Mouse (Mus musculus) megakaryocyte-erythroid progenitor cell, adult 5-6 weeks (primary cell): ENCODE data around the gene Slc35c2. TPM values are rescaled to one million over a fixed set of nuclear protein-coding genes. Genes with fewer than 3 reads are reported as not detected.

ENCODE experiments used
- ATAC-seq: replicated peaks from 2 replicates; pipeline ENCODE4 v1.8.0; 2016; ENCODE audit warnings: mild to moderate bottlenecking, inconsistent platforms; ENCODE audit not compliant: severe bottlenecking, poor library complexity, low FRiP score, low TSS enrichment
- total RNA-seq, 2 experiments: library from RNA; stranded (forward) in 1 of 2; stranded (reverse) in 1 of 2; fragments of 200-1000, 215-1000 nt in 1 of 2; fragments of >200 nt in 1 of 2; fragmentation: Nextera tagmentation in 1 of 2; gene quantifications; 2 replicates each; pipeline ENCODE4 v1.2.3; 2014 to 2017

Gene Slc35c2
- total RNA-seq, 2 experiments from 2014 or later = 21.0 to 53.9 TPM

DNA sequence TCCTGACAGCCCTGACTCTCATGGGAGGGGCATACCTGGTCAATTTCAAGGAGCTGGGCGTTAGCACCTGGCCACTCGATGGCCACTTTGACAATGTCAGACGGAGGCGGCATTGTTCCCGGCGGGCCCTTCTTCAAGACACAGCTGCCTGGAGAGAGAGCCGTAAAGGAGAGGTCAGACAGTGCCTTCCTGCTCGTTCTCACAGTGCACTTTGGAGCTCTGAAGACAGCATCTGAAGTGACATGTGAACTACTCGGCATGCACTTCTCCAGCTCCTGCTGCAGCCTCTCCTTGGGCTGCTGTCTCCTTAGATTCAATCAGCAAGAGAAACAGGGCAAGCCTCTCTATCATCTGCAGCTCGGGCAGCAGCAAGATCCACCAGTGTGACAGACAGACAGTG lies 28.5 kb upstream of the Slc35c2 start:
- ATAC-seq = no peak

DNA sequence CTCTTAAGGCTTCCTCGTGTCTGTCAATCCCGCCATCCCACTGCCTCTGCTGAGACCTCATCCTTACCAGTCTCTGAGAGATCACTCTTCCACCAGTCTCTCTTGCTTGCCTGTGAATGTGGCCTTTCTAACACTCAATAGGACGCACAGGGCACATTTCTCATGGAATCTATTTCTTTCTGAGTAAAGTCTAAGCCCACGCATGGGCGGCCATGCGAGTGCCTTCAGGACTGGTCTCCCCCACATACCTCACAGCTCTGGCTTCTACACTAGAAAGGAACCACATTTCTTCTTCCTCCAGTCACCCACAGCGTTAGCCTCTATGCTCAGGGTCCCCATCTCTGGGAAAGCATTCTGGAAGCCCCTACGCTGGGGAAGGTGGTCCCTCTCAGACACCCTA lies 26.5 kb upstream of the Slc35c2 start:
- ATAC-seq = no peak

DNA sequence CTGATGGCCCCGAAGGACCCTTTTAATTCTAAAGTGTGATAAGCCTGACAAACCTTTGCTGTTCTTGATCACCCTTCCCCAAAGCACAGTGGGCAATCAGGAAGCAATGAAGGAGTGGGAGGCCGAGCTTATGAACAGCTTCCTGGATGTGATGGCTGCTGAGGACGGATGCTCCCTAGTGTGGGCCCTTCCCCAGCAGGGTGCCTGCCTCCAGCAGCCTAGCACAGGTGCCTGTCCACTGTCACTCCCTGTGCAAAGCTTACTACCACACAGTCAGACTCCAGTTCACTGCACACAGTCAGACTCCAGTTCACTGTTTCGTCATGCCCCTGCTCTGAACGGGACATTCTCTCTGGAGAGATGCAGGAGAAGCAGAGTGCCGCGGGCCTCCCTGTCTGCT lies 24.7 kb upstream of the Slc35c2 start:
- ATAC-seq = no peak

DNA sequence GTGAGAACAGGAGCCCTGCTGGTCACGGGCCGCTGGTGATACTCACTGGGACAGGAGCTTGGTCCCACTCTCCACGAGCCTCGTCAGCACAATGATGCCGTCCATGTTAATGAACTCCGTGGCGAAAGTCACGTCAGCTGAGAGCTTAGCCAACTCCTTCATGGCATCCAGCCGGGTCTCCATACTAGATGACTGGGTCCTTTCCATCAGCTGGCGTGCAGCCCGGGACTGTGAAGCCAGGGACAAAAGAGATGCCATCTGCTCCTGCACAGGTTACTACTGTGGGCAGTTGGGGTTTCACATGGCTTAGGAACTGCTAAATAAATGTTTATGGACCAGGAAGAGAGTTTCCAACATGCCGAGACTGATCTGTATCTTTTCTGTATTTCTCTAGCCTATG lies 23.9 kb upstream of the Slc35c2 start:
- no peak for ATAC-seq

DNA sequence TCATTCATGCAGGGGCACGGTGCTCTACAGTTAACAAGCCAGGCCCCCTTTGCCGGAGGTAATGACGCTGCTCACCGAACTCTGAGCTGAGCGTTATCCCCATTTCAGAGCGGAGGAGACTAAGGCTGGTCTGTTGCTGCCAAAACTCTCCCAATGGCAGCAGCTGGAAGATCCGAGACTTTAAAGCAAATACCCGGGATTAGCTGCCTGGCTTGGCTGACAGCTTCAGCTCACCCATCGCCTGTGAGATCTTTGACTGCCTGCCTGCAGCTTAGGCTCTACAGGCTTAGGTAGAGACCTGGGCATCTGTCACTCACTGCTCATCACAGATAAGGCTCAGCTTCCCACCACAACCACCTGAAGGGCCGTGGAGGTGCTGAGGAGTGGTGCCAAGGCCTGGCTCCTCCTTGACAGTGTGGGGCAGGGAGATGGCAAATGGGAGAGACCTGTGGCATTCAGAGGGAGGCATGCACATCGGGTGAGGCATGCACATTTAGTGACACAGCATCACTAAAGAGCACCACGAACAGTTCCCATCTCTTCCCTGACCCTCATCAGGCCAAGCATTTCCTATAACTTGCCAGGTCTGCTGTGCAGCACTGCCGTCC lies 23.3 kb upstream of the Slc35c2 start:
- ATAC-seq = no peak

DNA sequence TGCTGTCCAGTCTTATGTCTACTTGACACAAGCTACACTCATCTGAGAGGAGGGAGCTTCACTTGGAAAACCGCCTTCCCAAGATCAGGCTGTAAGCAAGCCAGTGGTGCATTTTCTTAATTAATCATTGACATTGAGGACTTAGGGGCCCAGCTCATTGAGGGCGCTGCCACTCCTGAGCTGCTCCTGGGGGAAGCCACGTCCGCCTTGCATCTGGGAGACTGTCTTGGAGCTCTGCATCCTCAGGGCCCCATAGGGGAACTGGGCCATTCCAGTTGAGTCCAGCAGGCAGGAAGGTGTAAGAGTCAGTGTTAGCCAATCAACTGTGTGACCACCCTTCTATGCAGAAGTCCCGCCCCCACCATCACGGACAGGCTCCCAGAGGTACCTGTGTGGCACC lies 20.1 kb upstream of the Slc35c2 start:
- ATAC-seq = no peak

DNA sequence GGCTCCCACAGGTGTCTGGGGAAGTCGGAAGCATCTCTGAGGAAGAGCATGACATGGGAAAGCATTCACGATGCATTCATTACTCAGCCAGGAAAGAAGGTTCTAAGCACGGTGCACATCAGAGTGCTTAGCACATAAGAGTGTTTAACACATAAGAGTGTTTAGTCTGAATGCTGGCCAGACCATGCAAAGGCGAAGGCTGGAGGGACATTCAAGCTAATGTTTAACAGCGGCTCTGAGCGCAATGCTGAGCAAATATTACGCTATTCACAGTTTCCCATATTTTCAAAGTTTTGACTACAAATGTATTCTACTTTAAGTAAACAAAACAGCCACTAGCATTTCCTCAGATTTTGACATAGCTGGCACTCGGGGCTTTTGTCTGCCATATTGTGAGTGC lies 17.8 kb upstream of the Slc35c2 start:
- ATAC-seq = no peak

DNA sequence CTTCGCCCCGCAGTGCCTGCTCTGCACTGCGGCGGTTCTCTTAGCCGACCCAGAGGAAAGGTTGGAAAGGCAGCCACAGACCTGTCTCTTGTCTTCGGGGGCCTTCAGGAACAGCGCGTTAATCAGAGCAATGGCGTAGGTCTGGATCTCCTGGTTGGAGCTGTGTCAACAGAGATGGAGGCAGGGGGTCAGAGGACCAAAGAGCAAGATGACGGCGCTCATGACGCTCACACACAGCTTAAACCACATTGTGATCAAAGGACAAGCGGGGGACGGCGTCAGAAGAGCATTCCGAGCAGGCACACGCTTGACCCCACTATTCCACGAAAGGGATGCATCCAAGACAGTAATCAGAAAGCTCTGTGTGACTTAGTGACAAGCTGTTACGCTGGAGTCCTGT lies 17.1 kb upstream of the Slc35c2 start:
- ATAC-seq = no peak

DNA sequence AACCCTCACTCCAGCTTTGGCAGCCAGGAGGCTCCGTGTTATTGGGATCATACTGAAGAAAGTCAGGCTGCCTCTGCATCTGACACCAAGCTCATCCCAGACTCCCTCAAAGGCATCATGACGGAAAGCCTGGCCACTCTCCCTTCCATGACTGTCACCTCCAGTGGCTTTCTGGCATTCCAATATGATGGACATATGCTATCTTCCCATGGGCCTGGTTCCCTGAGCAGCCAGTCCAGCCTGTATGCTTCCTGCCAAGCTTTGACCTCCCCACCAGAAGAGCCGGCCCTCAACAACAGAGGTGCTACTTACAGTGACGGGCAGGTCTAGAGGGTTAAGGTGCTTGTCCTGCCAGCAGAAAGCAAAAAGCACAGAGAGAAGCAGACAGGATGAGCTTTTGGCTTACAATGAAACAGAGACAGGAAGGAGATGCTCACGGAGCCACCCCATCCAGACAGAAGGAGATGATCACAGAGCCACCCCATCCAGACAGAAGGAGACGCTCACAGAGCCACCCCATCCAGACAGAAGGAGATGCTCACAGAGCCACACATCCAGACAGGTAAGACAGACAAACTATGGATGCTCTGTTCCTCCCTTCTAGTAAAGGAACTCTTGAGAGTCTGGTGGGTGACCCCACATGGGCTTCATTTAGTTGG lies 15.8 kb upstream of the Slc35c2 start:
- ATAC-seq = no peak

DNA sequence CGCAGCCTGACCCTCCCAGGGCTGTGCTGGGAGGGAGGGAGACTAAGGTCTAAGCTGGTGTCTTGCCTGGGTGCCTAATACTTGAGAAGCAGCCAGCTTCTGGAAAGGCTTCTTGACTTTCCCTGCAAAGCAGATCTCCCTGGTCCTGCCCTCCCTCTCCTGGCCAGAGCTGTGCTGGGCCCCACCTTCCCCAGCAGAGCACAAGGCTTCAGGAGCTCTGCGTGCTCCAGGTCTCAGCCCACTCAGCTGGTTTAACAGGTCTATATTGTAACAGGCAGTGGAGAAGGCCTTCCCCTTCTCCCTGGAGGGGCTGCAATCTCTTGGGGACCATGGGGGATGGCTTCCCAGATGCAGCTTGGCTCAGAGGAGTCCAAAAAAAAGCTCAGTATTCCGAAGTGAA lies 13.7 kb upstream of the Slc35c2 start:
- ATAC-seq = no peak

DNA sequence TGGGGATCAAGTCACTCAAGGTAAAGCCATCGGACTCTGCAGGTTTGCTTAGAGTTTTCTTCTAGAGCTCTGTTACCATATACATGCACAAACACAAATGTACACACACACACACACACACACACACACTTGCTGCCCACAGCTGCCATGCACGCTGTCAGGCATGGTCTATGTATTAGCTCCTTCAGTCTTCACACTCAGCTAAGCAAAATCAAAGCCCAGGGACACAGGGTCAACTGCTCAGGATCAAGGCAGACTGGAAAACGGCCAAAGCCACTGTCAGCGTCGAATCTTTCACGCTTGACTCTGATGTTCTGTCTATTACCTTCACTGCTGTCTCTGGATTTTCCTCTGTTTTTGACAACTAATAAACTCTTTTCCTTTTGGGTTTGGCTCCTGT lies 13.2 kb upstream of the Slc35c2 start:
- no peak for ATAC-seq

DNA sequence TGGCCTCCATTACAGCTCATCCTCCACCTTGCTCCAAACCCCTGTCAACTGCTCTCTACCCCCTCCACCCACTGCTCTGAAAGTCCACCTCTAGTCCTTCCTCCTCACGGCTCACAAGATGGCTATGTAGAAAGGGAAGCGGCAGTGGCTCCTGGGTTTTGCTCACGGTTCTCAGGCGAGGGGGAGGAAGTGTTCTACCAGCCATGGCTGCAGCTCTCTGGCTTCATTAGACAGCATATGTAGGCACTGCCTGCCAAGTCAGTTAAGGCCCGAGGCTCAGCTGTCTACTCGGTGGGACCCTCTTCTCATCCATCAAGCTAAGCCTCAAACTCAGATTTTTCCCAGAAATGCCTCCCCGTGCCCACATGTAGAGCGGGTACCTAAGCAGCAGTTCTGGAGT lies 12.8 kb upstream of the Slc35c2 start:
- no peak for ATAC-seq

DNA sequence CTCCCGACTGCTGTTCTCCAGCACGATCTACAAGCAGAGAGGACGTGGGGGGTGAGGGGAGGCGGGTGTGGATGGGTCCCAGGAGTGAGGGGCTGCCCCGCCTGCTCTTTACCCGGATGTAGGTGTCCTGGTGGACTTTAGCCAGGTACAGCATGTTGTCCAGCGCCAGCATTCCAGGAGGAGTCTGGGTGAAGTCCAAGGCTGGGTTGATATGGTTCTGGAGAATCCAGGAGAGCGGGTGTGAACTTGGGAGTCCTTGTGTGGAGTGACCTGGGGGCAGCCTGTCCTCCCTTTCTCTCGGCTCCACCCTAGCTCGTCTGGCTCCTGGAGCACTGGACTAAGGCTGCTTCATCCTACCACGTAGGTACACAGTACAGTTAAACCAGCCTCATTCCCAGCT lies 9.8 kb upstream of the Slc35c2 start:
- no peak for ATAC-seq

DNA sequence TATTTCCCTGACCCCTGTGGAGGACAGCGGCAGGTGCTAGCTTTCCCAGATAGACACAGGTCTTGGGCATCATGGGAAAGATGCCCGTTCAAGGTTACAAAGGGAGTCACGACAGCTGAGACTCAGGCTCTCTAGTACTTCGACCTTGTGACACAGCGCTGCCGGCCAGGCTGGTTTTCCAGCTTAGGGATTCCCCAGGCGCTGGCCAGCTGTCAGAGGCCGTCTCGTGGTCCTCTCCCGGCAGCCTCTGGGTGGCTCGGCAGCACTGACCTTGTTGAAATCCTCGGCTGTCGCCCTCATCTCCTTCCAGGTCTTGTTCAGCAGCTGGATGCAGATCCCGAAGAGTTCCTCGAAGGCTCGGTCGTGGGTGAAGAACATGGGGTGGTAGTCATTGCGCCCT lies 8.9 kb upstream of the Slc35c2 start:
- no peak for ATAC-seq

DNA sequence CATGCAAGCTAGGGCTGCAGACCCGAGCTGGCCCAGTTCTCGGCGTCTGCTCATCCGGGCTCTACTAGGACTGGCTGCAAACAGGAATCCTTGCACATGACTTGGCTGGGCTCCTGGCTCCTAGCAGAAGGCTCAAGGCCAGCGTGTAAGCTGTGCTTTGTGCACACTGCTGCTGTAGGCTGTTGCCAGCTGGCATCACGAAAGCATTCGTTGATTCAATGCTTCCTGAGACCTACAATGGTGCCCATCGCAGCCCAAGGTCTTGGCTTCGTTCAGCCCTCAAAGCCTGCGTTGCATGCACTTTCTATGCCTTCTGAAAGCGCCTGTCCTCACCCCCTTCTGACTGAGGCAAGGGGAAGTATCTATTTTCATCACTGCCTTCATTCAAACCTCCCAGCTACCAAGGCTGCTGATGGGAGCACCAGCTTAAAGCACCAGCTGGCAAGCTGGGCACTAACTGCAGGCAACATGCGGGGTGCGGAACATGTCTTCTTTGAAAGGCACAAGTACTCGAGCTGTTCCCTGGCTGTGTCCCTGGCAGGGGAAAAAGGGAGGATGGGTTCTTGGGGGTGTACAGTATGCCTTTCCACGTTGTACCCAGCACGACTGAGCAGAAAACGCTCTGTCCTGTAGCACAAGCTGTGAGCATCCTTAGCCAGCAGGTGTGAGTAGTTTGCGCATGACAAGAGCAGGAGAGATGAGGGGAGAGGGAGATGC lies 804 bp upstream of the Slc35c2 start:
- ATAC-seq = no peak

DNA sequence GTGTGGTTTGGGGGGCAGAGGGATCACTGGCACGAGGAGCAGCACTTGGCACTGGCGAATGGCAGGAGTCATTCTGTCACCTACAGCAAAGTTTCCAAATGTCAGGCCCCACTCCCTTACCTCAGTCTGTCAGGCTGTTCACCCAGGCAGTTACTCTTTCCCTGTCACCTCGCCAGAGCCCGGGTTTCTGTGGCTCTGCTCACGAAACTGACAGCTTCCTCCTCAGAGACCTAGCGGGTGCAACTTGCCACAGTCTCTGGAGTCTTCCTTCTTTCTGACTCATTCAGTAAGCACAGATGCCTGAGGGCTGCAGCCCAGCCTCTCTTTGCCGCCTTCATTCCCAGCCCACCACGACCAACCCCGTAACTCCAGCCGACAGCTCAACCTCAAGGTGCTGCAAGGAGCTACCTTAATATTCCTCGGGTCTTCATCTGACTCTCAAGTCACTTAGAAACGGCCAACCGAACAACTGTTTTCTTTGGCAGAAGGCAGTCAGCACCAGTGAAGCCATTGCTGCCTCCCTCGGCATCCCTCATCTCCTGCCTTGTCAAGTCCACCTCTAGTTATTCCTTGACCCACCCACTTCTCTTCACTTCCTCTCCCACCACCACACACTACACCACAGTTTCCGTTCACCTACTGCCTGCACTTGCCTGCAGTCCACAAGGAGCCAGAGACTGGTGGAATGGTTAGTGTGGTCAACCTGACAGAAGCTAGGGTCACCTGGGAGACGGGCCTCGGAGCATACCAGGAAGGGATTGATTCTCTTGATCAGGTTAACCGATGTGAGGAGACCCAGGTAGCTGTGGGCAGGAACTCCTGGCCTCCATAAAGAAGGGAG lies 1.1 kb downstream of the Slc35c2 start:
- ATAC-seq = 0 out of 2 replicates have a peak, but pooled peaks have one; percentile 9

DNA sequence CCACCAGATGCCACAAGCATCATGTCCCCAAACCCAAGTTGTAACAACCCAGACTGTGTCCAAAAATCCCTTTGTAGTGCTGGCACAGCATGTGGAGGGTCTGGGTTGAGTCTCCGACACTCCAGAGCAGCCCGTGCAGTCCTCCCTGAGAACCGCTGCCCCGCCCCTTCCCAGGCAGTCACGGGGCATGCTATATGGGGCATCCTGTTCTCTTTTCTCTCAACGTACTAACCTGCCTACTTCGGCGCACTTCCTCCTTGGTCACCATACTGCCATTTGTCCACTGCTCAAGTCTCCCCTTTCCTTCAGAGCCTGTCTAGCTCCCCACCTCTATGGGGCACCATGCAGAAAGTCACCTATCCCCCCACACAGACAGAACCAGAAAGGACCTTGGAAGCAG lies 2.0 kb downstream of the Slc35c2 start:
- no peak for ATAC-seq

DNA sequence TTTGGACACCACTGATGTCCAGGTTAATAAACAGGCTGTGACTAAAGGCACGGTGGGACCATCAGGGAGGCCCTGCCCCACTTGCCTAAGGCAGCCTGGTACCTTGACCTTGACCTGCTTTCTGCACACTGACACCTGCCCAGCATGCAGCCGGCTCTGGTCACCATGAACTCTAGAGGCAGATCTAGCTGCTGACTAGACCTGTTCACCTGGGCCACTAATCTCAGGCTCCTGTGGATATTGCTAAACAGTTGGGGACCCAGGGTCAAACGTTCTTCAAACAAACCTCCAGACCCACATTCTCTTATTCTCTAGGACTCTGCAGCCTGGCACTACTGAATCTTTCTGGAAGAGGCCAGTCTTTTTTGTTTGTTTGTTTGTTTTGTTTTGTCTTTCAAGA lies 2.6 kb downstream of the Slc35c2 start:
- ATAC-seq = no peak

DNA sequence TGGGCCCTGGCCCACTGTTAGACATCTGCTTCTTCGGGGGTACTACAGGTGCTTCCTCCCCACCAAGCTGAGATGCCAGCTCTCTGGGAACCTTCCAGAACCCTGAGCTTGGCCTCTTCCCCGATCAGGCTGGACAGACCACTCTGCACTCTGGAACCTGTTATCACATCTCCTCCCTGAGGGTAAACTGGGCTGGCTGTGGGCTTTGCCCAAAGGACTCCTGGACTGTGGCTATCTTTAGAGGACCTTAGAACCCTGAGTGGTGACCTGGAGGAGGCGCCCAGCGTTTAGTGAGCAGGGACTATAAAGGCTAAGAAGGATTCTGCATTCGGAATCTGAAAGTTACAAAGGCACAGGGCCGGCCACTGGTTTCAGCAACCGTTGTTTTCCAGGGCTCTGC lies 3.3 kb downstream of the Slc35c2 start:
- no peak for ATAC-seq

DNA sequence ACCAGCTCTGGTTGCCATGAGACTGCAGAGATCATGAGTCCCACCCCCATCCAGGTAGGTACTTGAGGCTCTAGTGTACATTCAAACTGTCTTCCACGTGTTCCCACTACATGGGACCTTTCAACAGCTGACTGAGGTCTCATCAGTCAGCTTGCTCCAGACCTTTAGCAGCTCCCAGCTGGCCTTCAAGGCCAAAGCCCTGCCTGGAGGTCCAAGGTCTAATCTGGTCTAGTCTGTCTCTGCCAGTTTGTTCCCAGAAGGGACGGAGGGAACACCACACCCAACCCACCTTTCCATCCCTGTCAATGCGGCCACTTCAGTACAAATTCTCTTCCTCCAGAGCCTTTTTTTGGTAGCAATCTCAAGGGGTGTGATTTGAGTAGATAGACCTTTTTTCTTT lies 4.0 kb downstream of the Slc35c2 start:
- no peak for ATAC-seq
